Mouse (Mus musculus): ENCODE results near the gene Fbxl8. TPM values are rescaled to one million over a fixed set of nuclear protein-coding genes. Genes with fewer than 3 reads are reported as not detected.
A peak's percentile ranks its signal among the peaks of the same experiment; 100 is the strongest.
"Not testable (repeated sequence)": the region's sequence is repeated elsewhere in the genome, so short reads cannot be mapped to it uniquely, and the experiment has no call there.

The Fbxl8 gene
- polyA plus RNA-seq, 1 experiment = 16.0 TPM

GRCm38 (mm10) chr8:105290554-105291314 is 26.3 kb downstream of the Fbxl8 start:
- TF ChIP-seq POLR2A (IDR thresholded peaks at IDR 0.05; ENCODE audit: low read depth, low read length) = no peak
- peak; percentile 93; the same call in 1 of the 2 replicates for TF ChIP-seq CTCF (IDR thresholded peaks at IDR 0.05; ENCODE audit: extremely low read depth, insufficient read depth, insufficient read length, insufficient replicate concordance)
- peak; percentile 72 to 88 for DNase-seq (ENCODE audit: low read depth in 1 of 2, low spot score in 2 of 2)
- no peaks in the 10 kb centered on the region for H3K27me3 ChIP-seq (ENCODE audit: control insufficient read depth, insufficient read depth, low read length)
- H3K4me3 ChIP-seq (ENCODE audit: extremely low read depth, insufficient read depth, insufficient read length) = no peak overlapping the region
- WGBS = 27% methylated on average over 31 of the region's 31 CpGs
- no peak overlapping the region for H3K27ac ChIP-seq (ENCODE audit: insufficient read depth, low read length)
- peaks cover 11% of the 10 kb centered on the region for H3K4me1 ChIP-seq (ENCODE audit: control insufficient read depth, insufficient read depth, insufficient read length)
- H3K36me3 ChIP-seq (ENCODE audit: control insufficient read depth, insufficient read depth, low read length) = no peaks in the 10 kb centered on the region

DNA sequence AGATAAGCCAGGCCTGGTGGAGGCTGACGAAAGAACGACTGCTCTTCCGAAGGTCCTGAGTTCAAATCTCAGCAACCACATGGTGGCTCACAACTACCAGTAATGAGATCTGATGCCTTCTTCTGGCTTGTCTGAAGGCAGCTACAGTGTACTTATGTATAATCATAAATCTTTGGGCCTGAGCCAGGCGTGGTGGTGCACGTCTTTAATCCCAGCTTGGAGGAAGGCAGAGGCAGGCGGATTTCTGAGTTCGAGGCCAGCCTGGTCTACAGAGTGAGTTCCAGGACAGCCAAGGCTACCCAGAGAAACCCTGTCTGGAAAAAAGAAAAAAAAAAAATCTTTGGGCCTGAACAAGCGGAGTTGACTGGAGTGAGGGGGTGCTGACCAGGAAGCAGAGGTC is 26.9 kb downstream of the Fbxl8 start:
- DNase-seq (ENCODE audit: low read depth in 1 of 2, low spot score in 2 of 2); H3K36me3 ChIP-seq (ENCODE audit: control insufficient read depth, insufficient read depth, low read length); H3K27me3 ChIP-seq (ENCODE audit: control insufficient read depth, insufficient read depth, low read length); H3K27ac ChIP-seq (ENCODE audit: insufficient read depth, low read length); H3K4me3 ChIP-seq (ENCODE audit: extremely low read depth, insufficient read depth, insufficient read length): not testable (repeated sequence)
- H3K4me1 ChIP-seq (ENCODE audit: control insufficient read depth, insufficient read depth, insufficient read length) = peaks cover 11% of the 10 kb centered on the region
- 85% methylated on average over 8 of the region's 8 CpGs for WGBS

DNA sequence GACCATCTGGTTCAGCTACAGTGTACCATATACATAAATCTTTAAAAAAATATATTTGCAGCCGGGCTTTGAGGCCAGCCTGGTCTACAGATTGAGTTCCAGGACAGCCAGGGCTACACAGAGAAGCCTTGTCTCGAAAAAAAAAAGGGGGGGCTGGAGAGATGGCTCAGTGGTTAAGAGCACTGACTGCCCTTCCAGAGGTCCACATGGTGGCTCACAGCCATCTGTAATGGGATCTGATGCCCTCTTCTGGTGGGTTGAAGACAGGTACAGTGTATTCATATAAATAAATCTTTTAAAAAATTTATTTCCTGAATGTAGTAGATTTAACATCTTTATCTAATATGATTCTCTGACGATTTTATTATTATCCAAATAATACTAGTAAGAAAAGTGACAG is 27.4 kb downstream of the Fbxl8 start:
- H3K27me3 ChIP-seq (ENCODE audit: control insufficient read depth, insufficient read depth, low read length); H3K4me3 ChIP-seq (ENCODE audit: extremely low read depth, insufficient read depth, insufficient read length); DNase-seq (ENCODE audit: low read depth in 1 of 2, low spot score in 2 of 2); H3K27ac ChIP-seq (ENCODE audit: insufficient read depth, low read length); H3K36me3 ChIP-seq (ENCODE audit: control insufficient read depth, insufficient read depth, low read length): not testable (repeated sequence)
- WGBS = 68% methylated on average over 3 of the region's 3 CpGs
- TF ChIP-seq CTCF (IDR thresholded peaks at IDR 0.05; ENCODE audit: extremely low read depth, insufficient read depth, insufficient read length, insufficient replicate concordance) = 0 out of 2 replicates have a peak, but pooled peaks have one; percentile 4
- H3K4me1 ChIP-seq (ENCODE audit: control insufficient read depth, insufficient read depth, insufficient read length) = peaks cover 11% of the 10 kb centered on the region

- no peak overlapping the region for H3K4me3 ChIP-seq (ENCODE audit: extremely low read depth, insufficient read depth, insufficient read length)
- WGBS = 94% methylated on average over 7 of the region's 7 CpGs
- peaks cover 11% of the 10 kb centered on the region for H3K4me1 ChIP-seq (ENCODE audit: control insufficient read depth, insufficient read depth, insufficient read length)
- no peak for TF ChIP-seq CTCF (IDR thresholded peaks at IDR 0.05; ENCODE audit: extremely low read depth, insufficient read depth, insufficient read length, insufficient replicate concordance)
- TF ChIP-seq POLR2A (IDR thresholded peaks at IDR 0.05; ENCODE audit: low read depth, low read length) = no peak
- H3K36me3 ChIP-seq (ENCODE audit: control insufficient read depth, insufficient read depth, low read length) = no peaks in the 10 kb centered on the region
- no peaks in the 10 kb centered on the region for H3K27me3 ChIP-seq (ENCODE audit: control insufficient read depth, insufficient read depth, low read length)
- H3K27ac ChIP-seq (ENCODE audit: insufficient read depth, low read length) = no peak overlapping the region
- DNase-seq (ENCODE audit: low read depth in 1 of 2, low spot score in 2 of 2) = no peak
These were observed 28.0 kb downstream of the Fbxl8 start for GRCm38 (mm10) chr8:105292471-105292870.

- peaks cover 15% of the 10 kb centered on the region for H3K4me1 ChIP-seq (ENCODE audit: control insufficient read depth, insufficient read depth, insufficient read length)
- H3K27ac ChIP-seq (ENCODE audit: insufficient read depth, low read length) = no peak overlapping the region
- no peaks in the 10 kb centered on the region for H3K36me3 ChIP-seq (ENCODE audit: control insufficient read depth, insufficient read depth, low read length)
- DNase-seq (ENCODE audit: low read depth in 1 of 2, low spot score in 2 of 2) = no peak
- no peak for TF ChIP-seq CTCF (IDR thresholded peaks at IDR 0.05; ENCODE audit: extremely low read depth, insufficient read depth, insufficient read length, insufficient replicate concordance)
- H3K4me3 ChIP-seq (ENCODE audit: extremely low read depth, insufficient read depth, insufficient read length) = no peak overlapping the region
- H3K27me3 ChIP-seq (ENCODE audit: control insufficient read depth, insufficient read depth, low read length) = no peaks in the 10 kb centered on the region
- 93% methylated on average over 19 of the region's 19 CpGs for WGBS
These were observed 29.0 kb downstream of the Fbxl8 start for GRCm38 (mm10) chr8:105293405-105293804.

- Histone ChIP-seq H3K27me3 (ENCODE audit: control insufficient read depth, insufficient read depth, low read length) (no peaks in the 10 kb centered on the region), H3K4me3 (ENCODE audit: extremely low read depth, insufficient read depth, insufficient read length) (0 out of 2 replicates have a peak overlapping the region, but pooled peaks have one; percentile 2), H3K27ac (ENCODE audit: insufficient read depth, low read length) (no peak overlapping the region), H3K36me3 (ENCODE audit: control insufficient read depth, insufficient read depth, low read length) (peaks cover 3% of the 10 kb centered on the region; the same call in 1 of the 2 replicates), H3K4me1 (ENCODE audit: control insufficient read depth, insufficient read depth, insufficient read length) (peaks cover 20% of the 10 kb centered on the region)
- no peak for DNase-seq (ENCODE audit: low read depth in 1 of 2, low spot score in 2 of 2)
- no peak for TF ChIP-seq CTCF (IDR thresholded peaks at IDR 0.05; ENCODE audit: extremely low read depth, insufficient read depth, insufficient read length, insufficient replicate concordance)
- TF ChIP-seq POLR2A (IDR thresholded peaks at IDR 0.05; ENCODE audit: low read depth, low read length) = no peak
- WGBS = 84% methylated on average over 9 of the region's 9 CpGs
These were observed 30.3 kb downstream of the Fbxl8 start for GRCm38 (mm10) chr8:105294776-105295175.

- 67% methylated on average over 11 of the region's 11 CpGs for WGBS
- Histone ChIP-seq H3K4me3 (ENCODE audit: extremely low read depth, insufficient read depth, insufficient read length) (peak overlapping the region; percentile 2; the same call in 1 of the 2 replicates), H3K4me1 (ENCODE audit: control insufficient read depth, insufficient read depth, insufficient read length) (peaks cover 15% of the 10 kb centered on the region), H3K27me3 (ENCODE audit: control insufficient read depth, insufficient read depth, low read length) (no peaks in the 10 kb centered on the region), H3K27ac (ENCODE audit: insufficient read depth, low read length) (peak overlapping the region; percentile 11; the same call in 1 of the 2 replicates), H3K36me3 (ENCODE audit: control insufficient read depth, insufficient read depth, low read length) (peaks cover 7% of the 10 kb centered on the region)
- TF ChIP-seq POLR2A (IDR thresholded peaks at IDR 0.05; ENCODE audit: low read depth, low read length) (no peak), CTCF (IDR thresholded peaks at IDR 0.05; ENCODE audit: extremely low read depth, insufficient read depth, insufficient read length, insufficient replicate concordance) (no peak)
- DNase-seq (ENCODE audit: low read depth in 1 of 2, low spot score in 2 of 2) = no peak
These were observed 30.8 kb downstream of the Fbxl8 start for GRCm38 (mm10) chr8:105295256-105295655.
